Mouse (Mus musculus): Measurements from ENCODE around the gene Slc8a1.

DNA sequence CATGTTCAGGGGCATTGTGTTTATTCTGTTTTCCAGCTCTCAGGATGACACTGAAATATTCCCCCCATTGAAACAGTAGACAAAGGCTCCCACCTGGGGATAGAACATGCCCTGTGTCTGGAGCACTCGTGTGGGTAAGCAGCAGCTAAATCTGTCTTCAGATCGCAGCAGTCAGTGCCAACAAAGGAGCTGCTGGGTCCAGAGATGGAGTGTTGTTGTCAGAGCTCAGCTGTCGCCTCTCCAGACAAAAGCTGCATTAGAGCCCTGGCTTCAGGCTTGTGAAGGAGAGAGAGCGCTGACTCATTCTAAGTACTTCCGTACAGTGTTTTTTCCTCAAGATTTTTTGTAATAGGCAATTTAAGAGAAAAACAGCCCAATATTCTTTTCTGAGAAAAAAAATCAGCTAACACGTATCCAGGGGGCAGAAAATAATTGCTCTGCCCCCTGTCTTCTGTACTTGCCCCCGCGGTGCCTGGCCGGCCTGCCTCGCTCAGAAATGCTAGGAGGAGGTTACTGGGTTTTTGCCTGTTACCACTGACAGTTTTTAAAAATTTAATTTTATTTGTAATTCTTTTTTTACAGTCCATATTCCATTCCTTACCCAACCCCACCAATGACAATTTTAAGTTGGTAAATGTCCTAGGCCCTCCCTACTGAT, 318.2 kb downstream of the Slc8a1 start:
- no peak for TF ChIP-seq CTCF (IDR thresholded peaks at IDR 0.05; ENCODE audit: control insufficient read depth, insufficient read depth, insufficient read length)
- TF ChIP-seq USF1 (IDR thresholded peaks at IDR 0.05; ENCODE audit: low read depth): no peak
- TF ChIP-seq MAX (IDR thresholded peaks at IDR 0.05): no peak

All from C2C12 (cell line).